Mouse (Mus musculus) testis, postnatal 10 days (tissue): ENCODE results near the gene Sik1.

Experiments
- DNase-seq: peaks from one replicate; pipeline ENCODE4 v3.0.0; 2021; ENCODE audit warnings: low spot score

The Sik1 gene

DNA sequence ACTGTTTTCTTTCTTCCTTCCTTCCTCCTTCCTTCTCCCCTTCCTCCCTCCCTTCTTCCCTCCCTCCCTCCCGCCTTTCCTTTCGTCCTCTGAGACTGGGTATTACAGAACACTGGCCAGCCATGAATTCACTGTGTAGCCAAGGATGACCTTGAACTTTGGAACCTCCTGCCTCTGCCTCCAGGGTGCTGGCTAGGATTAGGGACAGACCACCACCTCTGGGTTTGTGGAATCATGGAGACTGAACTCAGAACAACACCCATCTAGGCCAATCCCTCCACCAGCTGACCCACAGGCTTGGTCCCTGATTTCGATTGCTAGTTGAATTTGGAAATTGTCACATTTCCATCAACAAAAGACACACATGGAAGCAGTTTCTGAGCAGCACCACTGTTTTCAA lies 49.1 kb downstream of the Sik1 start:
- no peak for DNase-seq

DNA sequence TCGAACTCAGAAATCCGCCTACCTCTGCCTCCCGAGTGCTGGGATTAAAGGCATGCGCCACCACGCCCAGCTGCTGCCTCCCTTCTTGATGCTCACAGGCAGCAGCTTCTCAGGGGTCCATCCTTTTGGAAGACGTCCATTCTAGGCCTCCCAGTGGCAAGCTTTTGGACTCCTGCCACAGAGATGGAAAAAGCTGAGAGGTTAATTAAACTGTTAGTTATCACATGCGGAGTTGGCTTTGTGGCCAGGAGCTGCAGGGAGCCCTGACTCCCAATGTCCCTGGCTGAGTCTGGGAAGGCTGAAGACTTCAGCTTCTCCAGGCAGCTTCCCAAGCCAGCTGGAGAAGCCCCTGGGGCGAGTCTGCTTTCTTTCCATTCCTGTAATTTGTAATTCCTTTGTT lies 49.6 kb downstream of the Sik1 start:
- no peak for DNase-seq

DNA sequence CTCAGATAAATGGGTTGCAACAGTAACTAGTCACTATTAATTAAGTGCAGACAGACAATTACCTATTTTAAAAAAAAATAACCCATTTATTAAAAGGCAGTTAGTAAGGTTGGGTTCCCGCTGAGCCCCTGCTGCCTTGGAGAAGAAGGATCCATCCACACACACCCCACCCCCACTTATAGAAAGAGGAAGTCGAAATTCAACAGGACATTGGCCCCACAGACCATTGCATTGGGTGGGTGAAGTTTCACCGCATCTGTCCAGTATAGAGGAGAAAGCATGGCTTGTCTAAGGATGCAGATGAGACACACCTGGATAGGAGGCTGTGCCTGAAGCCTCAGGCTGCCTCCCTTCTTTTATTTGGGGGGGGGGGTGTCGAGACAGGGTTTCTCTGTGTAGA lies 50.0 kb downstream of the Sik1 start:
- DNase-seq: no peak

DNA sequence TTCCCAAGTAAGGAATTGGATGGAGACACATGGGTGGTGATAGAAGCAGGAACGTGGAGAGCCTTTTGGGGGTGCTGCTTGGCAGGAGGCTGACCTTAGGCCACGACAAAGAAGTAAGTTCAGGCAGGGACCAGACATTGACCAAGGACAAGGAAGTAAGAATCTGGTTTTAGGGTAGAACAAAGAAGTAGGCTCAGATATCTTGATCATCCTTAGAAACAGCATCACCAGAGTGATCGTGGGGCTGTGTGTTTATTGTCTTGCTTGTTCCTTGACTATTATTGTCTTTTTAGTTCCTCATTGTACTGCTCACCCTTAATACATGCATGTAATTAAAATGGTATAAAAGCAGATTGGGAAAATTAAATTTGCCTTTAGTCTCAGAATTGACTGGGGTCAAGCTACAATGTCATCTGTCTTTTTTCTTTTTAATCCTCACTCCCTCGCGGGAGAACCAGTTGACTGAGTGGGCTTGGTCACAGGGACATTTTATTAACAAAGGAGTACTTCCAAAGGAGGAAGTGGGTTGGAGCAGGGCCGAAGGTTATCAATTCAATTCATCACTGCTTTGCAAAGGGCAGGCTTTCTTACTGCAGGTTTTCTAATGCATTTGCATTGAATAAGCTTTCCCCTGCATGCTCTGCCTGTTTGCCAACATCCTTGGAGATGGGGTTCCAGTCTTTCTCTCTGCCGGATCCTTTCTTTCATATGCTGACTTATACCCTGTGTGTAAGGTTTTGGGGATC lies 53.2 kb downstream of the Sik1 start:
- DNase-seq: no peak

DNA sequence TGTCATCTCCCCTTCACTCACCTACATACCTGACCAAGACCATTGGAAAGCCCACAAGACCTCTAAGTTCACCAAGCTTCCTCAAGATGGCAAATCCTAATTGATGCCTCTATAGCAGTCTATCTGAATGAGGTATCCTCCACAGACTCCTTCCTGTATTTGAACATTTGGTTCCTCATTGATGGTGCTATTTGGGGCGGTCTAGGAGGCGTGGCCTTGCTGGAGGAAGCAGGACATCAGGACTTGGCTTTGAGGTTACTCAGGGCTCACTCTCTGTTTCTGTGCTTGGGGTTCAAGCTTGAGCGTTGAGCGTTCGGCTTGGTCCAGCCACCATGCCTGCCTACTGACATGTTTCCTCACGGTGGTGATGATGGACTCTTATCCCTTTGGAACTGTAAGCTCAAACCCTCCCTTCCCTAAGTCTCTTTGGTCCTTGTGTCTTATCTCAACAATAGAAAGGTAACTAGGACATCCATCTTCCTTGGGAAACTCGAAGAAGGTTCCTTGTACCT lies 54.7 kb downstream of the Sik1 start:
- DNase-seq: no peak

DNA sequence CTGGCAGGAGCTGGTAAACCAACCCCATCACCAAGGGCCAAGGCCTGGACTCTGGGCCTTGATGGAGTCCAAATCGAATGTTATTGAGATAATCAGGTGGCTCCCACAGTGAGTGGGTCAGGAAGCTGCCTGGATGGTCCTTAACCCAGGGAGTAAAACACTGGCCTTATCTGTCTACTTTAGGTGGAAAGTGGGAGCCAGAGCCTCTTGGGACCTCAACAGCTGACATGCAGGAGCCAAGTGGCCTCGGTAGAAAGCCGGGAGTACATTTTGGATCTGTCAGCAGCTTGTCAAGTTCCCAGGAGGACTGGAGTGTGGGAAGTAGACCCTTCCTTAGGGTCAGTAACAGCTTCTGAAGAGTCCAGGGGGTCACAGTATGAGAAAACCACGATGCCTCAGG lies 59.7 kb downstream of the Sik1 start:
- DNase-seq: no peak
